Mouse (Mus musculus) thymus, adult 2 months (tissue): ENCODE measurements around the gene Pik3c2b.

Source experiments
- CTCF ChIP-seq: fragments of 200-500 bp; IDR thresholded peaks from 2 replicates; pipeline ENCODE4 v1.5.1; 2012; ENCODE audit warnings: mild to moderate bottlenecking, control low read depth, low read length, moderate library complexity, borderline replicate concordance; ENCODE audit not compliant: control insufficient read depth, poor library complexity, insufficient read depth; ENCODE audit errors: extremely low read depth
- POLR2A ChIP-seq: fragments of 200-500 bp; IDR thresholded peaks from 2 replicates; pipeline ENCODE4 v1.6.1; 2012; ENCODE audit warnings: mild to moderate bottlenecking, low read length, control low read depth, moderate library complexity; ENCODE audit not compliant: control insufficient read depth, poor library complexity, insufficient read depth; ENCODE audit errors: extremely low read depth

- no peak for TF ChIP-seq CTCF
- no peak for TF ChIP-seq POLR2A
Measured at GRCm38 (mm10) chr1:133030461-133030860, 15.0 kb upstream of the Pik3c2b start, which contains the start of gene Mdm4.
